Mouse (Mus musculus): ENCODE measurements around the gene Tmem156.

Tmem156 gene

DNA sequence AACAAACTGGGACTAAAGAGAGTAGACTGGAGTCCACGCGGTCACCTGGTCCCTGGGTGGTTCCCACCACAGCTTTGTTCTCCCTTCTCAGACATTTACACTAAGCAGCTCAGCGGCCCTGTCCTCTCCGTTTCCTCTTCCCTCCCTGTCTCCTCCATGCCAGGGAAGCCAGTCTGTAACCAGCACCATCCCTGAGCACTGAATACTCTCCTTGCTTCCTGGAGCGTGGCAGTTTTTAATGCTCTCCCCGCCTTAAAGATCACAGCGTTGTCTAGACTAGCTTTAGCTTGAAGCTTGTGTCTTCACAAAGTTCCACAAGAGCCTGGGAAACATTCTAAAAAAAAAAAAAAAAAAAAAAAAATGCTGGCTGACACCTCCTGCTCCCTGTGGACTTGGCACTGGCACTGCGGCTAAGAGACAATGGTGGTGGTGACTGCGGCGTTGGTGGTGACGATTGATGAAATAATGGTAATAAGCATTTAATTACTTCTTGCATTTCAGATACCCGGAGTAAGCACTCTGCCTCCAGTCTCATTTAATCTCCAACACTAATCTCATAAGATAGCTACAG, 44.6 kb downstream of the Tmem156 start:
- DNase-seq (ENCODE audit: low read depth, low spot score): no peak

DNA sequence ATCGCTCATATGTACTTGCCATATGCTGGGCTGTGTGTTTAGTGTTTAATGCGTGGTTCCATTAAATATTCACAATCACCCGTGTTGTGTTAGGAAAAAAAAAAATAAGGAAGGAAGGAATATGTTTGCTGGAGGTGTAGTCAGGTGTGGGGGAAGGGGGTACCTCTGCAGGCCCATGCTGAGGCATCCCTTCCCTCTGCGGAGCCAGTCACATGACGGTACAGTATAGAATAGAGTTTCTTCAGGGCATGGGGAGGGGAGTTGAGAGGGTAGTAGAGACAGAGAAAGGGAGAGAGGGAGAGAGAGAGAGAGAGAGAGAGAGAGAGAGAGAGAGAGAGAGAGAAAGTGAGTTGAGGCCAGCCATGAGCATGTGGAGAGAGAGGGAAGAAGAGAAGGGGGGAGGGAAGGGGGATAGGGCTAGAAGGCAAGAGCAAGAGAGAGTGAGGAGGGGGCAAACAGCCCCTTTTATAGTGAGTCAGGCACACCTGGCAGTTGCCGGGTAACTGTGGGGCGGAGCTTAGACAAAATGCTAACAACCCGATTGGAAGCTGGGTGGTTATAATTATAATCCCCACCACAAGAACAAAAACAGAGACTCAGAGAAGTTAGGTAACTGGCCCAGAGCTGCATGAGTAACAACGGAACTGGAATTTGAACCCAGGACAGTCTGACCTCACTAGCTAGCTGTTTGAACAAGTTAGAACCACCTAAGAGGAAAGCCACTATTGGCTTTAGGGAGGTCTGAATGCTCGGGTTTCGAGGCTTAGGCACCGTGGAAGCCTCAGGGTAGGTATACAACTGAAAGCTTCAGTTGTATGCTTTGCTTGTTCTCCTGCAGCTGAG, 45.3 kb downstream of the Tmem156 start:
- no peak for DNase-seq (ENCODE audit: low read depth, low spot score)

DNA sequence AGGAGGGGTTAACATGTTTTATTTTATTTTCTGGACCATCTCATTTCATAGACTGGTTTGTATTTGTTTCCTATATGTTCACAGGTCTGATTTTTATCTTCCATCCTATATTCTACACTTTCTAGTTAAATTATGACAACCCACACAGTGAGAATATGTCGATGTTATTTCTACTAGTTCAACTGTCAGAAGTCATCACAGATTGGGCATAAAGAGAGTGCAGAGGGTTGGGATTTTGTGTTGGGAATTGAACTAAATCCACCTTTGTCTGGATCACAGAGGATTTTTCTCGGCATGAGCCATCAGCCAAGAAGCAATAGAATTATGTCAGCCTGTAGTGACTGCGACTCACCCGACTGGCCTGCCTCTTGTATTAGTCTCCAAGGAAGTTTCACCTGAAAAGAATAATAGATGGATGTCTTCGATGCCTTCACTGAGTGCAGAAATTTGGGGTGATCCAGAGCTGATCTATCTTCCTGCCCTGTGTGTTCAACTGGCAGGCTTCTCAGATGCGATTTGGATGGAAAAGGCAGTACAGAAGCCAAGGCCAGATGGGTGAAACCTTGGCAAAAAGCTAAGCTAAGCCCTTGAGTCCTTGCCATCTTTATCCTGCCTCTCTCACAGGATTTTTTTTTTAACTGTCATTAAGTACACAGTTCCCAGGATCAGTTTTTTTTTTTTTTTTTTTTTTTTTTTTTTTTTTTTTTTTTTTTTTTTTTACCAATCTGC, 46.1 kb downstream of the Tmem156 start:
- DNase-seq (ENCODE audit: low read depth, low spot score): no peak

DNA sequence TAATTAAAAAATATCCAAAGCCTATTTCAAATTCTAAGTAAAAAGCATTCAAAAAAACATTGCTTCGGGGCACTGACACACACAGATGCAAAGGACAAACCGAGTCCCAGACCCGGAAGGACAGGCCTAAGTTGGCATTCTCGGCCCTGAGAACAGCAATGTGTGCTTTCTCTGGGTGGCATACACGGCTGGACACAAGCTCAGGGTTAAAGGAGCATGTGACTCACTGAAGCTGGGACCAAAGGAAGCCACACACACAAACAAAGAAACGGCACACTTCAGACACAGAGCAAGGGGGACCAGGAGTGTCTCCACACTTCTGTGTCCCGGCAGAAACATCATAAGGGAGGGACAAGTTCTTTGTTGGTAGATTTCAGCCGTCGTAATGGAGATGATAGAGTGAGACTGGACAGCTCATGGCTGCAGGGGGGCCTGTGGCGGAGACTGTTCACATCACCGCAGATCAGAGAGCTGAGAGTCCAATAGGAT, 48.5 kb downstream of the Tmem156 start:
- DNase-seq (ENCODE audit: low read depth, low spot score): no peak

DNA sequence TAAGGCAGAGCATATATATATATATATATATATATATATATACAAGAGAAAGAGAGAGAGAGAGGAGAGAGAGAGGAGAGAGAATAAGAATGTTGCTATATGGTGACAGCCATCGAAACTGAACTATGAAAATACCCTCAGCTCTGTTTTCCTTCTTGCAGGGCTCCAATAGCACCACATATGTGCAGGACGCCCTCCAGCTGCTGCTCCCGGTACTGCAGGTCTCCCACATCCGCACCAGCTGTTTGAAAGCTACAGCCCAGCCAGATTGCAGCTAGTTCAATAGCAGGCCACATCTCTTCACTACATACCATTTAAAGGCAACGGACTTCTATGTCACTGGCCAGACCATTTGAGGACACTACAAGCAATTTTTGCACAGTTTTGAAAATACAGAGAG, 51.5 kb downstream of the Tmem156 start:
- no peak for DNase-seq (ENCODE audit: low read depth, low spot score)

DNA sequence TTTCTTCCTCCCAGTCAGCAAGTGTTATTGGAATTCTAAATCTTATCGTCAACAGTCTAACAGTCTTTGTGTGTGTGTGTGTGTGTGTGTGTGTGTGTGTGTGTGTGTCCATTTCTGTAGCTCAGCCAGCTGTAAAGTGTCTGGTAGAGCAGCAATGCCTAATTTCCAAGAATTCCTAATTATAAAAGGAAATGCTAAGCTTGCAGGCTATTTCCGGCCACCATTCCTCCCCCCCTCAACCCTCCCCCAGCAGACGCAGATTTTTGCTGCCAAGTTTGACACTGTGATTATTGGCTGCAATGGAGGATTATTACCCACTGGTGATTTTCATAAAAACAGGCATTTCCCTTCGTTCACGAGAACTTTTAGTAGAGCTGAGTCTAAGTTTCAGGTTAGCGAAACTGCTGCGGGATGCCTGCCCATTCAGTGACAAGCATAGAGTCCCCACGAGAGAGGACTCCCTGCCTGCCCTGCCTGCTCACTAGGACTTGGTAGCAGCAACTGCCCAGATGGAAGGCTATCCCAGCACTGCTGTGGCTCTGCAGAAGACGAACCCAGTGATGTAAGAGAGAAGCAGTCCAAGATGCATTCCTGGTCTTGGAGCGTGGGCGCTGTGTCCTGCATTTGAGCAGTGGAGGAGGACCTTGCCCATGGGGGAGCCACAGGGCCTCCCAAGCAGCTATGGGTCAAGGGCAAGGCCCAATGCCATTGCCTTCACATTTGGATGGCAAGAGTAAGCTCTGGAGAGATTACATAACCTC, 52.9 kb downstream of the Tmem156 start:
- no peak for DNase-seq (ENCODE audit: low read depth, low spot score)

DNA sequence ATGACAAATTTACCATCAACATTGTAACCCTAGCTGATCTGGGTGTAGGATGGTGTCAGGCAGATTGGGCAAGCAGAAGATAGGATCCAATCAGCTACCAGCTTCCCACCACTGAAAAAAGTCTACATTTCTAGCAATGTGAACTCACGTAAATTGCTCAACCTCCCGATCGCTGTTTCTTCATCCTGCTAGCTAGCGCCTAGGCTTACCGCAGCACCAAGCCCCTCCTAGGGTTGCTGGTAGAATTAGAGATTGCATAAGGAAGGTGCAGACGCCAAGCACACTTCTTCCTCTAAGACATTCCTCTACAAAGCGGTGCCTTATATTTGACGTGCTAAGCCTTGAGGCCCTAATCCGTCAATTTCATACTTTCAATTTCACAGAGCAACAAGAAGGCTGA, 53.6 kb downstream of the Tmem156 start:
- DNase-seq (ENCODE audit: low read depth, low spot score): no peak

DNA sequence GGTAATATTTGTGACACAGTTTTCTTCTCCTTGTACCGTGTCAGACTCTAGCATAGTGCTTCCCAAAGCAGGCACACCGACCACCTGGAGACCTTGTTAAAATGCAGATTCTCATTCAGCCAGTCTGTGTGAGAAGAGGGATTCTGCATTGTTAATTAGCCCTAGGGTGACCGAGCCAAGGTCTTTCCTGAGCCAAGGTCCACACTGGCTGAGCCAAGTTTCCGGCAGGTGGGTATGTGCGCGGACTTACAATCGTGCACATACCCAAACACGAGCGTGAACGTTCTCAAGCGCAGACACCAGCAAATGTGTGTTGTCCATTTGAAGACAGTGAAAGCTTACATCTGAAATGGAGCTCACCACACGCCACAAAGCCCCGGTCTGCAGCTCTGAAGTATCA, 55.3 kb downstream of the Tmem156 start:
- no peak for DNase-seq (ENCODE audit: low read depth, low spot score)

DNA sequence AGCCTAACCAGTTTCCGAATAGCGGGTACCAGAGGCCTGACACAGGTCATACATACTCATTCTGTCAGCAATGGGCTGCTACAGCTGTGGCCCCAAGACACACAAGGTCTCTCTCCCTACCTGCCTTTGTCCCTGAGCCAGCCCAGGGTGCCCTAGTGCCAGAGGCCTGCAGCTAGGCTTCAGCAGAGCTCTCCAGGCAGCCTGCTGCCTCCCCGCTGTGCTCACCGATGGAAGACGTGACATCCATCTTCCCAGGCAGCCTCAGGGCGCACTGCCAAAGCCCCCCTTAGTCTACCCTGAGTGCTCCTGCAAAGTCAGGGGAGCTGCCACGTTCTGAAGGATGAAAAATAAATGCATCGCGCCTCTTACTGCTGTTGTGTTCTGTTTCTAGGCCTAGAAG, 63.9 kb downstream of the Tmem156 start:
- DNase-seq (ENCODE audit: low read depth, low spot score): no peak

DNA sequence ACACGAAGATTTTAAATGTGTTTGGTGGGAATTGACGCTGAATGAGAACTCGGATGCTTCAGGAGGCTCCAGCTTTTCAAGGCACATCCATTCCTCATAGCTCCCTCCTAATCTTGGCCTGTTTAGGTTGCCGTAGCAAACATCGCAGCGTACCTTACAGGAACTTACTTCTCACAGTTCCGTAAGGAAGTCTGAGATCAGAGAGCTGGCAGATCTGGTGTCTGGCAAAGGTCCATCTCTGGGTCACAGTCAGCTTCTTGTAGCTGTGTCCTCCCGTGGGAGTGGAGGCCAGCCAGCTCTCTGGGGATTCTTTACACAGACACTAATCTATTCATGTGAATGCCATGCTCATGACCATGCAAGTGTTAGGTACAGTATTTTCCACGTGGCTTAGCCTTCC, 65.2 kb downstream of the Tmem156 start:
- no peak for DNase-seq (ENCODE audit: low read depth, low spot score)

DNA sequence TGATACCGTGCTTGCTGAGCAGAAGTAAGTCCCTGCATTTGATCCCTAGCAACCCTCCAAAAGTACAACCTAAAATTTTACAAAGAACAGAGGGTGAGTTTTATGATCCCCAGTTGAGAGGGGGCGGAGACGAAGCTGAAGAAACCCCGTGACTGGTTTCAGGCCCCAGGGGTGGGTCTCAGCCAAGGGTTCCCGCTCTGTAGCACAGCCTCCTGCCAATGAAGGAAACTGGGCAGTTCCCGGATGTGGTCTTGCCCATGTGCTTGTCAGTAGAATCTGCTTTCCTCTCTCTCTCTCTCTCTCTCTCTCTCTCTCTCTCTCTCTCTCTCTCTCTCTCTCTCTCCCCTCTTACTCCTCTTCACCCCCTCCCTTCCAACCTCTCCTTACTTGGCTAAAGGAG, 66.0 kb downstream of the Tmem156 start:
- DNase-seq (ENCODE audit: low read depth, low spot score): no peak

DNA sequence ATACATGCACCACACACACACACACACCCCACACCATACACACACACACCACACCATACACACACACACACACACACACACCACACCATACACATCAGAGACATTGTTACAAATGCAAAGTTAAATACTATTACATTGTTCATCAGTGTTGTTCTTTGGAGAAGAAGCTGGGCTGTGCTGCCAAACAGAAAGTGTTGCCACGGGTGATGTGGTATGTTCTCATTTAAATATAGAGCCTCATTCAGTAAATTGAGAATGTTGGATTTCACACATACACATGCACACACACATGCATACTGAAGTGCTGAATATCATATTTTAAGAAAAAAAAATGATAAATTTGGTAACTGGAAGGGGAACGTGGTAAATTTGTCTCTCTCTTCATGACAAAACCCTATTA, 67.3 kb downstream of the Tmem156 start:
- DNase-seq (ENCODE audit: low read depth, low spot score): no peak

DNA sequence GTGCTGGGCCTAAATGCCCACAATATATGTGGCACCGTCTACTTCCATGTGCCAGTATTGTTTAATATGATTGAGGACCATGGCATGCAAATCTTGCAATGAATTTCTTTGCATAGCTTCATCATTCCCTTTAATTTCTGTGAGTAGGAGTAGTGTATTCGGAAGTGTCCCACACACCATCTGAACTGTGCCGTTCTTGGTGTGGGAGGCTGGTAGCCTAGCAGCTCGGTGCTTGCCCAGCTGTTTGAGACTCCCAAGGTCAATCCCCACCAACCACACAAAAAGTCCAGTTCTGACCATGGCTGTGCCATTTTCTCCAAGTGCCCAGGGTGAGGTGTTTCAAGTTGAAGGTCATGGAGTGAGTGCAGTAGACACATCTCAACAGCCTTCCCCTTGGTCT, 69.9 kb downstream of the Tmem156 start:
- no peak for DNase-seq (ENCODE audit: low read depth, low spot score)

DNA sequence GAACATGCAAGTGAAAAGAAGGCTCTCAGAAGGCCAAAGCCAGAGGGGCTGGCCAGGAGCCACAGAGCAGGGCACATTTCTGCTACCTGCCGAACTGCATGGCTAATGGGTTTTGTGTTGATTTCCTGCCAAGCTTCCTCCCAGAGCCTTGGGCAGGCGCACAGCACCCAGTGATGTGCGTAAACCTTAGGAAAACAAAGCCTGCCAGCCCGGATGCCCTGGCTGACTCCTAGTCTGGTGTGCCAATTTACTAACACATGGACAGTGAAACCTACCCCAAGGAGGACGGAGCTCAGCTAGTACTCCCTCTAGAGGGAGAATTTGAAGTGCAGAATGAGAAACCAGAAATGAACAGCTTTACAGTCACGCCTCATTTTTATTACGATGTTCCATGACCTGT, 72.1 kb downstream of the Tmem156 start:
- DNase-seq (ENCODE audit: low read depth, low spot score): no peak

DNA sequence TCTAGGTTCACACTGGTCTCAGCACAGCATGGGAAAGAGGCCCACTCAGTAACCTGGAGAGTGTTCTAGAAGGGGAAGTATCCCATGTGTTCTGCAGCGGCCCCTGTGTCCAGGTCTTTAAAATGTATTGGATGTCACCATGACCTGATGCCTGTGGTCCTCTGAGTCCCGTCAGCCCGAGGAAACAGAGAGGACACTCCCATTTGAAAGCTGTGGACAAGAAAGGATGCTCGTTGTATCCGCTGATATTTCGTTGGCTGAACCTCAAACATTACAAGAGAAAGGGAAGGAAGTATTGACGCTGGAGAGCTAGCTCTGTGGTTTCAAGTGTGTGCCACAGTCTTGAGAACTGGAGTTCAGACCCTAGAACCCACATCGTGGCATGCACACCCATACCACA, 72.8 kb downstream of the Tmem156 start:
- DNase-seq (ENCODE audit: low read depth, low spot score): no peak

DNA sequence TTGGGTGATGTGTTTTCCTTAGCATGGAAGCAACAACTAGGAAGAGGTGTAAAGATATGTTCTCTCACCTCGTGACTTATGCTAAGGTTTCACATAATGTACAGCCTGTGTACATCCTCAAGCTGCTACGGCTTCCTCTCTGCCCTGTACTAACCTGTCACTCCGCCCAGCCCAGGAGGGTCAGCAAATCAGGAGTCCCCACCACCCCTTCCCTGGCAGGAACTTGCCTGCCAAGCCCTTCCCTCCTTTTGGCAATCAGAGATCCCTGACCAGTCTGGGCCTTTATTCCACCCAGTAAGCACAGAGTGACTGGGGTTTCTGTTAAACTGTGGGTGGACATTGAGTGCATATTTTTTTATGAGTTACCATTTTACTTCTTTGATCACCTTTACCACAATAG, 76.4 kb downstream of the Tmem156 start:
- DNase-seq (ENCODE audit: low read depth, low spot score): no peak

DNA sequence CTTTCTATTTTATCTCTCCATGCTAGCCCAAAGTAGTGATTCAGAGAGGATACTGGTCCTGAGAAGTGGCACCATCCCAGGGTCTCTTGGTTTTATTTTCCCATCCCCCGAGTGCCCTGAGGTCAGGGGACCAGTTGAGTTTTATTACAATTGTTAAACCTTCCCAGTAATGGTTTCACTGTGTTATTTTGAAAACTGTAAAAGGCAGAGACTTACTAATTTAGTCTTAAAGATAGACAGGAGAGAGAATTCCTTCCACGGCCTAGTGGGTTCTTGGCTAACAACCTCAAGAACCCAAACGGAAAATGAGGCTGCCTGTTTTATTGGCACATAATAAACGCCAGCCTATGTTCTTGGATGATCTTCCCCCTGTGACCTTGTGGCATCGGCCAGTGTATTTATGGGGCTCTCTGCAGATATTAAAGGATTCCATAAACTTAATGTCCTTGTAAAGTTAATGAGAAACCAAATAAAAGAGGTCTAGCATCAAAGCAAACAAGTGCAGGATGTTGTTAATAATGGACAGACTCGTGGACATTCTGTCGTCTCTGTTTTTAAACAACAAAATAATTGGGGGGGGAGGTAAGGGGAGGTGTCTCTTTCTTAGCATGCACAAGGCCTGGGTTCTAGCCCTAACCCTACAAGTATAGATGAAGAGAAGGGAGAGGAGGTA, 79.9 kb downstream of the Tmem156 start:
- no peak for DNase-seq (ENCODE audit: low read depth, low spot score)

DNA sequence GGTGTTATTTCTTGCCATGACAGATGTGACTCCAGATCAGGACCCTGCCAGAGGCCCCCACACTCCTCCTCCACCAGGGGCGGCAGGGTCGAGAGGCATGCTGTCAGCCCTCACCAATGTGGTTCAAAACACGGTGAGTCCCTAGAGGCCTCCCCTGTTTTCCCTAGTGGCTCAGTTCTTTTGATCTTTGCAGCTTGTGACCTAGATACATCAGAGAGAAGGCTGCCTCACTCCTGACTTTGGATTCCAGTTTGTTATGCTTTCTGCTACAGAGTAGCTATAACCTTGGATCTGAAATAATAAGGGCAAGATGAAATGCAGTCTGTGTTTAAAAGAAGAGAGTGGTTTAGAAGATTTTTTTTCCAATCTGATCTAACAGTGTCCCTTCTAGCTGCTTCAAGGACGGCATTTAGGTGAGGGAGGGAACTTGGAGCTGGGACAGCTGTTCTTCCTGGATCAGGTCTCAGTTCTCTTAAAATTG, 85.9 kb downstream of the Tmem156 start:
- no peak for DNase-seq (ENCODE audit: low read depth, low spot score)

DNA sequence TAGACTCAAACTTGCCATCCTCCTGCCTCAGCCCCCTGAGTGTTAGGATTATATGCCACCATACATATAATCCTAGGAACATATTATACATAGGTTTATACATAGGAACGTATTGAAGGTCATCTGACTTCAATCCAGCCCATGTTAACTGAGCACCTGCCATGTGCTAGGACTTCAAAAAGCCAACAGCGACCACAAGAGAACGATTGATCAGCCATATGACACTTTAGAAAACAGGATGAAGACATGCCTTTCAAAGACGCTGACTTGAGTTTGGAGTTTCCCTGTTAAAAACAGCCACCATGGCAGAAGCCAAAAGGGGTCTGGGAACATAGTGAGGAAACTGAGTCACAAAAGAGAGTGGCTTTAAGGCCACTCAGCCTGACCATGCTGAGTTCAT, 86.7 kb downstream of the Tmem156 start:
- no peak for DNase-seq (ENCODE audit: low read depth, low spot score)
